Mouse (Mus musculus): ENCODE measurements around the gene Cela1.

- TF ChIP-seq CTCF (IDR thresholded peaks at IDR 0.05; ENCODE audit: extremely low read depth, insufficient read depth, low read length) (no peak), POLR2A (IDR thresholded peaks at IDR 0.05; ENCODE audit: extremely low read depth, insufficient read depth, low read length) (no peak)
Observed at GRCm38 (mm10) chr15:100633341-100633740, 54.4 kb downstream of the Cela1 start.
